Mouse (Mus musculus): ENCODE results near the gene Pik3cb.

The Pik3cb gene

GRCm38 (mm10) chr9:99146855-99147735, 6.7 kb upstream of the Pik3cb start:
- no peak for DNase-seq (ENCODE audit: low spot score)

GRCm38 (mm10) chr9:99145756-99146155, 5.3 kb upstream of the Pik3cb start:
- no peak for DNase-seq (ENCODE audit: low spot score)

DNA sequence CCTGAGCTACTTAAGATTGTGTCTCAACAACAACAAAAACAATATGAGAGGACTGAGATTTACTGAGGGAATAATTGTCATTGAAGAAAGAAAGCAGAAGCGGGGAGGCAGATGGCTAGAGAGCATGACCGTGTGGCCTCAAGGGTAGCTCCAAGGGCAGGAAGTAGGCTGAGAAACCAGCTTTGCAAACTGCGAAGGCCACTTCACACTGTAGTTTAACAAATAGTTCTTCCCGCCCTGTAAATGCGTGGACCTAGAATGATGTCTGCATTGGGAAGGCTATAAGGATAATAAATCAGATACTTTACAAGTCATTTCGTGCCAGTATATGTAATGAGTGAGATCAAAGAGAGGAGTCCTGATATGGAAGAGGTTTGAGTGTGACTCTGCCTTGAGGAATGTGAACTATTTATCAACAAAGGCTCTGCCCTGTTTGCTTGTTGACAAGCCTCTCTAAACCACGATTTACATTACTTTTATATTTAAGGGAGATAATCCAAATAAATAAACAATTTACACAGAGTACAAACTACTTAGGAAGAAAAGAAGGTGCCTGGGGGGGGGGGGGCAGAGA, 4.1 kb upstream of the Pik3cb start:
- DNase-seq (ENCODE audit: low spot score): no peak

GRCm38 (mm10) chr9:99141618-99142017, 1.2 kb upstream of the Pik3cb start:
- DNase-seq (ENCODE audit: low spot score): no peak

- DNase-seq (ENCODE audit: low spot score): no peak
Observed at GRCm38 (mm10) chr9:99141171-99141570, 750 bp upstream of the Pik3cb start.

GRCm38 (mm10) chr9:99139194-99140023, 1.0 kb downstream of the Pik3cb start:
- DNase-seq (ENCODE audit: low spot score): no peak

DNA sequence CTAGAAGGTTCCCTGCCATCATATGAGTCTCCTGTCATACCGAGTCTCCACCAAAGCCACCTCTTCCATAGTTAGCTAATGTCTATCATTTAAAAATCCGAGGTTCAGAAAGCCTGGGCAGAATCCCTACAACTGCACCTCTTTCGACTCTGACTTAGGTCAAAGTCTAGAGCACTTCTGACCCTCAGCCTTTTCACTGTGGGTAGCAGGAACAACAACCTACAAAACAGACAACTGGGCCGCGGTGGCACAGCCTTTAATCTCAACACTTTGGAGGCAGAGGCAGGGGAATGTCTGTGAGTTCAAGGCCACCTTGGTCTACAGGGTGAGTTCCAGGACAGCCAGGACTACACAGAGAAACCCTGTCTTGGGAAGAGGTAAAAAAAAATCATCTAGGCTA, 3.1 kb downstream of the Pik3cb start:
- no peak for DNase-seq (ENCODE audit: low spot score)

DNA sequence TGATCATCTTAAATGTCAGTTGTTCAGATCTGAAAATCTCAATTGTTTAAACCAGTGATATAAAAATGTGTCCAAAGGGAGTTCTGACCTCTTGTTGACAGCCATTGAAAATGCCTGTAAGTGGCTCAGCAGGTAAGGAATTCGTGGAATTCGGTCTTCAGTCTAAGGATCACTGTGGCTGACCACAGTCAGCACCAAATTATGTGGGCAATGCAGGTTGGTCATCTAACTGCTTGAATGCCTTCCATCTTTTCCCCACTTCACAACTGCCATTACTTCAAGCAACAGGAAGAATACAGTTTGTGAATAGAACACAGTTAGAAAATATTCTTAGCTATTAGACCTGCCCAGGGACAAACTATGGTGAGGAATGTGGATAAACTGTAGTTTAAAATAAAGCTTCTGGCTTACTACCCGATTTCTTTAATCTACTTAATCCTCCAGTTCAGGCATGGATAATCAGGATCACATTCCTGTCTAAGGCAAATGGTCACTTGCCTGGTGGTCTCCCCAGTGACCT, 8.4 kb downstream of the Pik3cb start:
- no peak for DNase-seq (ENCODE audit: low spot score)

DNA sequence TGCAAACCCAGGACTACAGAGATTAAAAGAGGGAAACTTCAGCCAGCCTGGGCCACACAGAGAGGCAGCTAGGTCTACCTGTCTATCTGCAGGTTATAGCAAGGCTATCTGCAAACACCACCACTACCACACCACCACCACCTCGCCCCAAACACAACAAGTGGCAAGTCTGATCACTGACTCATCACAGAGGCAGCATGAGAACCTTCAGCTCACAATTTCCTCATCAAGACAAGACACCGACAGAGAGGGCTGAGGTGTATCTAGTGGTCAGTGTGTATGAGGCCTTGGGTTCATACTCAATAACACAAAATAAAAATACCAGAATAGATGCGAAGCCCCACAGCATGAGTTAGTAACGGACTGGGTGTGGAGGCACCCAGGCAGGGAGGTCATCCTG, 9.3 kb downstream of the Pik3cb start:
- DNase-seq (ENCODE audit: low spot score): no peak

DNA sequence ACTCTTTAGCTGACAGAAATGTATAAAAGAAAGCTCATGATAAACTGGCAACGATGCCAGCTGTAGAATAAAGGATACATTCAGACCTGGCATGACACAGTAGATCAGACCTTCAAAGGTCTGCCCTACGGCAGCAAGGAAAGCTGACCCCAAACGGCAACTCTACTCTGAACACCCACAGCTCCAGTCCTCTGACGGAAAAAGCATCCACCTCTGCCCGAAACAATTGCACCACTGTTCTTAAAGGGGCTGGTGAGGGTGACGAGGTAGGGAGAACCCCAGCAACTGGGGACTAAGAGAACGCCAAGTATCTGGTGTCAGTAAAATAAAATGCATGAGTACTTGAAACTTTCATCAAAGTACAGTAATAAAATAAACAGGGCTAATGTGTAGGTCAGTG, 12.8 kb downstream of the Pik3cb start:
- no peak for DNase-seq (ENCODE audit: low spot score)

DNA sequence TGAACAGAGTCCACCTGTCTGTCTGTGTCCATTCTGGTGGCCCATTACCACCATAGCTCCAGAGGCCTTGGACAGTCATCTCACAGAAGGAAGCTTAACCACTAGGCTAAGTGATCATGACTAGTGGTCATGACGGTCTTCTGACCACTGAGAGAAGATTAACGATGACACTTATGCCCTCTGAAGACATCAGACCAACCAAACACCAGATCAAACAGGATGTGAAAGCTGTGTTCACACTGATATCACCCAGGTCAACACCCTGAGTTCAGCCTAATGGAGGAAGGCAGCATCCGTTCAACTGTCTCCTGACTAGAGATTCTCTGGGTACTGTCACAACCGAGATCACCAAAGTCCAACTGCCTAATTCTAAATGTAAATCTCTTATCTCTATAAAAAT, 17.7 kb downstream of the Pik3cb start:
- DNase-seq (ENCODE audit: low spot score): no peak

DNA sequence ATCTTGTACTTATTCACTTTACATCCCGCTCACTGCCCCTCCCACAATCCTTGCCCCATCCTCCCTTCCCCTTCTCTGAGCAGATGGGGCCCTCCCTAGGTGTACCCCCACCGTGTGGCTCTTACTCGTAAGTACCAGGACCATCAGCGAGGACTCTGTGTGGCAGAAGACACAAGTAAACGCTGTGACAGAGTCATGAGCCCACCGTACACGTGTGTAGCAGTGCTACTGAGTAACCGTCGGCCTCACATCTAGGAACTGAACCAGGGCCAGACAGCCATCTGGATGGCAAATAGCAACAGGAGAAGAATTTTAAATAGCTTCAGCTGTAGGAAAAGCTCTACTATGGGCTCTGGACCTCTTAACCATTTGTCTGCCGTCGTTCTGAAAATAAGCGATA, 28.0 kb downstream of the Pik3cb start:
- DNase-seq (ENCODE audit: low spot score): no peak

- no peak for DNase-seq (ENCODE audit: low spot score)
Observed at GRCm38 (mm10) chr9:99111085-99111484, 29.3 kb downstream of the Pik3cb start.

- no peak for DNase-seq (ENCODE audit: low spot score)
Observed at GRCm38 (mm10) chr9:99110213-99110612, 30.2 kb downstream of the Pik3cb start.

DNA sequence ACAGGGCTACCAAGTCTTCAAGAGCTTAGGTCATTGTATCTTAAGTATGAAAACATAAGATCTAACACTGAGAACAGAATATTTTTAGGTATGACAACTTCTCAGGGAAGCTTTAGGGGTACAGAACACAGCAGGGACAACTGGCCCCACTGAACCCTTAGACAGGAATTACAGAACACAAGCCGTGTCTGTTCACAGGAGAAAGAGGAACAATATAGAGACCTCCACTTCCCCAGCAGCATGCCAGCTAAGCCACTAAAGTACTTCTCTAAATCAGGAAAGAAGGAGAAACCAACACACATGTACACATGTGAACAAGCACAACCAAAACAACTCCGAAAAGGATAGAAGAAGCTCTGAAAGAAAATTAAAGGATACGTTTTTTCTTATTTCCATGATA, 30.8 kb downstream of the Pik3cb start:
- no peak for DNase-seq (ENCODE audit: low spot score)

DNA sequence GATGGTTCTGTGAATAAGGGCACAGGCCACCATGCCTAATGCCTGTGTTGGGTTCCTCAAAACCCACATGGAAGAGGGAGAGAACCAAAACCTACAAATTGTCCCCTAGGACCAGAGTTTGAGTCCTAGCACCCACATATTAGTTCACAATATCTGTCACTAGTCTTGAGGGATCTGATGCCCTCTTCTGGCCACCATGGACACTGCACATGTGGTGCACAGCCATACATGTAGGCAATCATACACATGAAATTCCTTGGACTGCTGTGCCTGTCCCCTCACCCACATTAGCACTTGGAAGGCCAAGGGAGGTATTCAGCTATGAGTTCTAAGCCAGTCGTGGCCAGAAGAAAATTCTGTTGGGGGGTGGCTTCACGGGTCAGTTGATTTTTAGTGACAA, 36.0 kb downstream of the Pik3cb start:
- DNase-seq (ENCODE audit: low spot score): no peak

DNA sequence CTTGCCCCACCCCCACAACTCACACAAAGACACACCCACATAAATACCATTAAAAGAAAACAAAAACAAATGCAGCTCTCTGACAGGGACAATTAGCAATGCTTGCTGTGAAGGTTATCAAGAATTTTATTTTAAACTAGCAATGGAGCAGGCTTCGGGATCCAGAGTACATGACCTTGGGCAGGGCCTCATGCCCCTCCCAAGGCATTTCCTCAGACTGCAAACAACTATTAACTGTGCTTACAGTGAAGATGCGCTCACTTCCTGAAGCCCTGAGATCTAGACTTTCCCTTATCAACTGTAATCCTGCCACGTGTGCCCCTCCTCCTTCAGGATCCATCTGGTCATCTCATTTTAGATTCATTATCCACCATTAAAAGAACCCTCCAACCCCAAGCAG, 36.6 kb downstream of the Pik3cb start:
- DNase-seq (ENCODE audit: low spot score): no peak

DNA sequence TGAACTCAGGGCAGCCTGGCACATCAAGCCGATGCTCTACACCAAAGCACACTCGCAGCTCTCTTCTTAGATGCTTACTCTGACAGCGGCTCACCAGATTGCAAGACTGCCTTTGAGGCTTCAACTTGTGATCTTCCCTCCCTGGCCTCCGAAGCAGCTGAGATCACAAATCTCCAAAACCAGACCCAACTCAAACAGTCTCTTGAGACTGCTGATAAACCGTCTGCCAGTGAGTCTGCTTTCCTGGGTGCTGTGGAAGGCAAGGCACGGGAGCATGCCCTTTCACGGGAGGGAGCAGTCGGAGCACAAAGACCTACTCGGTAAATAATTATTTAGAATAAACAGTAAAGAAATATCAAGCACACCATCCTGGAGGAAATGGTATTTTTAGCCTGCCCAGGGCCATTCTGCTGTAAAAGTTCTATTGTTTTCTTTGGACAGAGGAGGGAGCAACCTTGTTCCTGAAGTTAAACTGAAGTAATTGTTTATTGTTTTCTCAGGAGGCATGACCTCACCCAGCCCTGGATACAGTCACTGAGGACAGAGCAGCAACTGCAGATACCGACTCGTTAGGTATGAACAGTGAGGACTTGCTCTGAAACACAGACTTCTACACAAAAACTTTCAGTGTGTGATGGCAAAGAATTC, 41.8 kb downstream of the Pik3cb start:
- no peak for DNase-seq (ENCODE audit: low spot score)

GRCm38 (mm10) chr9:99097668-99098067, 42.8 kb downstream of the Pik3cb start:
- no peak for DNase-seq (ENCODE audit: low spot score)

DNA sequence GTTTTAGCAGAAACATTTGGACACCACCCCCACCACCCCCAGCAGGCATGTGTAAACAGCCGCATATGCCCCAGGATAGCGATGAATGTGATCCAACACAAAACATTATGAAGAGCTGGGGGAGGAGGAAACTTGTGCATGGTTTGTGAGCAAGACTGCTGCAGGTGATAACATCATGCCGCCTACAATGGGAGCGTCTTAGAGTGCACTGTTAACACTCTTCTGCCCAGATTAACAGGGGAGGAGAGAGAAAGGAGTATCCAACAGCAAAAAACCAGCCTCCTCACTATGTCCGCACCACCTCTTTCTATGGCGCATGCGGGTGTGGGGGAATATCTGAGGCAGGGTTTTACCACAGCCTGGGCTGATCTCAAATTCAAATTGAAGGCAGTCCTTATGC, 45.2 kb downstream of the Pik3cb start:
- no peak for DNase-seq (ENCODE audit: low spot score)

- no peak for DNase-seq (ENCODE audit: low spot score)
Observed at GRCm38 (mm10) chr9:99090546-99090945, 49.9 kb downstream of the Pik3cb start.

GRCm38 (mm10) chr9:99089904-99090303, 50.5 kb downstream of the Pik3cb start:
- no peak for DNase-seq (ENCODE audit: low spot score)

Measured in layer of hippocampus, adult 9-10 months (tissue).